Mouse (Mus musculus): ENCODE measurements around the gene Metap2. TPM values are rescaled to one million over a fixed set of nuclear protein-coding genes. Genes with fewer than 3 reads are reported as not detected.

The Metap2 gene
- polyA plus RNA-seq, 1 experiment: 37.8 TPM

DNA sequence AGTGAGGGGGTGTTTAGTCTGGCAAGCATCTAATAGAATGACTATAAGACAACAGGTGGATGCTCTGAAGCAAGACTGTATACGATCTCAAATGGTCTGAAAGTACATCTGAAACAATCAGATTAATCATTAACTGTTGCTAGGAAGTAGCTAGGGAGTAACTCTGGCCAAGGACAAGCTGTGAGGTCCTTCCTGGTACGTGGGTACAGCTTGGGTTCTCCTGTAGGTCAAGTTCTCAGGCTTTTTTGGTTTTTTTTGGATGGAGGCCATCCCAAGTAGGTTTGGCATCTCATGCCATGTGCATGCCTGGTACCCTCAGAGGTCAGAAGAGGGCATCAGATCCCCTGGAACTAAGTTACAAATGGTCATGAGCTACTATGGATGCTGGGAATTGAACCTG lies 2.4 kb upstream of the Metap2 start:
- DNase-seq (ENCODE audit: low read depth in 1 of 2, low spot score in 2 of 2): no peak
- H3K27ac ChIP-seq (ENCODE audit: insufficient read depth, low read length): no peak overlapping the region
- 46% methylated on average over 2 of the region's 2 CpGs for WGBS
- no peaks in the 10 kb centered on the region for H3K4me1 ChIP-seq (ENCODE audit: control insufficient read depth, insufficient read depth, insufficient read length)
- no peaks in the 10 kb centered on the region; the same call in 1 of the 2 replicates for H3K27me3 ChIP-seq (ENCODE audit: control insufficient read depth, insufficient read depth, low read length)
- H3K4me3 ChIP-seq (ENCODE audit: extremely low read depth, insufficient read depth, insufficient read length): no peak overlapping the region
- TF ChIP-seq CTCF (IDR thresholded peaks at IDR 0.05; ENCODE audit: extremely low read depth, insufficient read depth, insufficient read length, insufficient replicate concordance) (no peak), POLR2A (IDR thresholded peaks at IDR 0.05; ENCODE audit: low read depth, low read length) (no peak)
- no peaks in the 10 kb centered on the region for H3K36me3 ChIP-seq (ENCODE audit: control insufficient read depth, insufficient read depth, low read length)

DNA sequence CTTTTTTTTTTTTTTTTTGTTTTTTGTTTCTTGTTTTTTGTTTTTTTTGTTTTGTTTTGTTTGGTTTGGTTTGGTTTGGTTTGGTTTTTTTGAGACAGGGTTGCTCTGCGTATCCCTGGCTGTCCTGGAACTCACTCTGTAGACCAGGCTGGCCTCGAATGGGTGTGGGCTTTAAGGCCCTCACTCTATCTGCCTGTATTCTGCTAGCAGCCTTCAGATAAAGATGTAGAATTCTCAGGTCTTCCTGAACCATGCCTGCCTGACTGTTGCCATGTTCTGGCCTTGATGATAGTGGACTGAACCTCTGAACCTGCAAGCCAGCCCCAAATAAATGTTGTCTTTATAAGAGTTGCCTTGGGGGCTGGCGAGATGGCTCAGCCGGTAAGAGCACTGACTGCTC lies 4.3 kb downstream of the Metap2 start:
- no peaks in the 10 kb centered on the region for H3K27me3 ChIP-seq (ENCODE audit: control insufficient read depth, insufficient read depth, low read length)
- 86% methylated on average over 4 of the region's 4 CpGs for WGBS
- TF ChIP-seq POLR2A (IDR thresholded peaks at IDR 0.05; ENCODE audit: low read depth, low read length): no peak
- no peak for TF ChIP-seq CTCF (IDR thresholded peaks at IDR 0.05; ENCODE audit: extremely low read depth, insufficient read depth, insufficient read length, insufficient replicate concordance)
- no peak overlapping the region for H3K4me3 ChIP-seq (ENCODE audit: extremely low read depth, insufficient read depth, insufficient read length)
- 0 out of 2 replicates have a peak, but pooled peaks cover 3% of the 10 kb centered on the region for H3K4me1 ChIP-seq (ENCODE audit: control insufficient read depth, insufficient read depth, insufficient read length)
- no peaks in the 10 kb centered on the region for H3K36me3 ChIP-seq (ENCODE audit: control insufficient read depth, insufficient read depth, low read length)
- DNase-seq (ENCODE audit: low read depth in 1 of 2, low spot score in 2 of 2): no peak
- H3K27ac ChIP-seq (ENCODE audit: insufficient read depth, low read length): no peak overlapping the region

DNA sequence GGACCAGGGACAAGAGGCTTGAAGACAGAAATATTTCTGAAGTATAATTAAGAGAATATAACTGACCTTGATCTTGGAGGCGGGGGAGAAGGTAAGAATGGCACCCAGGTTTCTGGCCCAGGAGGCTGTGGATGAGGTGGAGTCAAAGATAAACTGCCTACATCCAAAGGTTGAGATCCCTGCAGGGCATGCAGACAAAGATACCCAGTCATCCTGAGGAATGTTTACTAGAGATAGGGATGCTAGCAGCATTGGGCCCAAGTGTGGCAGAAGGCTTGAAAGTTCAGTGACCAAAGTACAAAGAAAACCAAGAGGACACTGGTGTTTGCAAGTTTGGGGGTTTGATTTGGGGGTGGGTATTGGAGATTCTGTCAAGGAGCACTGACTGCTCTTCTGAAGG lies 5.9 kb downstream of the Metap2 start:
- H3K4me1 ChIP-seq (ENCODE audit: control insufficient read depth, insufficient read depth, insufficient read length): 0 out of 2 replicates have a peak, but pooled peaks cover 3% of the 10 kb centered on the region
- TF ChIP-seq CTCF (IDR thresholded peaks at IDR 0.05; ENCODE audit: extremely low read depth, insufficient read depth, insufficient read length, insufficient replicate concordance) (no peak), POLR2A (IDR thresholded peaks at IDR 0.05; ENCODE audit: low read depth, low read length) (no peak)
- H3K4me3 ChIP-seq (ENCODE audit: extremely low read depth, insufficient read depth, insufficient read length): no peak overlapping the region
- 82% methylated on average over 1 of the region's 1 CpGs for WGBS
- no peak overlapping the region for H3K27ac ChIP-seq (ENCODE audit: insufficient read depth, low read length)
- H3K27me3 ChIP-seq (ENCODE audit: control insufficient read depth, insufficient read depth, low read length): no peaks in the 10 kb centered on the region
- peaks cover 3% of the 10 kb centered on the region; the same call in 1 of the 2 replicates for H3K36me3 ChIP-seq (ENCODE audit: control insufficient read depth, insufficient read depth, low read length)
- DNase-seq (ENCODE audit: low read depth in 1 of 2, low spot score in 2 of 2): no peak

DNA sequence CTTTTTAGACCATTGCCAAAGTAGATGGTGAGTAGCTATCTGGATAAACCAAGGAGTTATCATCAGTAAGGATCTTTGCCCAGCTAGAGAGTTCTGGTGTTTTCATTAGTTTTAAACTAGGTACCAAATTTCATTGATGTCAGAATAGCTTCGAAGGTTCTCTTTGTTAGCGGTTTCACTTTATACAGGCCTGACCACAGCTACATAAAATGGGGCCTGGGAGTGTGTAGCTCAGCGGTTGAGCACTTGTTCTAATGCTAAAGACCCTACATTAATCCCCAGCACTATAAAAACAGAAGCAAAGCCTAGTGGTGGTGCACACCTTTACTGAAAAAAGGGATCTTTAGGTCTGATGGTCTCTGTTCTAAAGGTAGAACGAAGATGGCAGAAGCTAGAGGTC lies 6.3 kb downstream of the Metap2 start:
- TF ChIP-seq POLR2A (IDR thresholded peaks at IDR 0.05; ENCODE audit: low read depth, low read length): no peak
- no peak for TF ChIP-seq CTCF (IDR thresholded peaks at IDR 0.05; ENCODE audit: extremely low read depth, insufficient read depth, insufficient read length, insufficient replicate concordance)
- no peaks in the 10 kb centered on the region for H3K27me3 ChIP-seq (ENCODE audit: control insufficient read depth, insufficient read depth, low read length)
- H3K4me1 ChIP-seq (ENCODE audit: control insufficient read depth, insufficient read depth, insufficient read length): 0 out of 2 replicates have a peak, but pooled peaks cover 3% of the 10 kb centered on the region
- WGBS: 78% methylated on average over 4 of the region's 4 CpGs
- peaks cover 7% of the 10 kb centered on the region; the same call in 1 of the 2 replicates for H3K36me3 ChIP-seq (ENCODE audit: control insufficient read depth, insufficient read depth, low read length)
- H3K4me3 ChIP-seq (ENCODE audit: extremely low read depth, insufficient read depth, insufficient read length): no peak overlapping the region
- DNase-seq (ENCODE audit: low read depth in 1 of 2, low spot score in 2 of 2): no peak
- H3K27ac ChIP-seq (ENCODE audit: insufficient read depth, low read length): no peak overlapping the region

DNA sequence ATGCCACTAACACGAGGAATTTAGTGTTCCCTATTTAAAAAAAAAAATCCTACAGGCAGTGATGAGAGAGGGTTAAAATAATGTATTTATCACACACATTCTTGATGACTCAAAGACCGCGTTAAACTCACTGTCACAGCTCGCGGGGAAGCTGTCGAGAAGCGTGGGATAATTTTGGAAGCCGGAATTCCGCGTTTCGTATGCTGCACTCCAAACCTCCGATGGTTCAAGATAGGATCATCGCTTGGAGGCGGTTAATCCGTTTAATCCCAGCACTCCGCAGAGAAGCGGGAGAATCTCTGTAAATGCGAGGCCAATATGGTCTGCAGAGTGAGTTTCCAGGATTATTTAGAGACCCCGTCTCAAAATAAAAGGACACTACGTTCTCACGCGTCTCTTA lies 6.9 kb downstream of the Metap2 start:
- 10% methylated on average over 22 of the region's 22 CpGs for WGBS
- Histone ChIP-seq H3K4me3 (ENCODE audit: extremely low read depth, insufficient read depth, insufficient read length) (peak overlapping the region; percentile 89), H3K4me1 (ENCODE audit: control insufficient read depth, insufficient read depth, insufficient read length) (0 out of 2 replicates have a peak, but pooled peaks cover 3% of the 10 kb centered on the region), H3K27me3 (ENCODE audit: control insufficient read depth, insufficient read depth, low read length) (no peaks in the 10 kb centered on the region), H3K27ac (ENCODE audit: insufficient read depth, low read length) (peak overlapping the region; percentile 7; the same call in 1 of the 2 replicates), H3K36me3 (ENCODE audit: control insufficient read depth, insufficient read depth, low read length) (peaks cover 11% of the 10 kb centered on the region)
- TF ChIP-seq CTCF (IDR thresholded peaks at IDR 0.05; ENCODE audit: extremely low read depth, insufficient read depth, insufficient read length, insufficient replicate concordance) (no peak), POLR2A (IDR thresholded peaks at IDR 0.05; ENCODE audit: low read depth, low read length) (no peak)
- DNase-seq (ENCODE audit: low read depth in 1 of 2, low spot score in 2 of 2): peak in 1 of 2 experiments; percentile 6

DNA sequence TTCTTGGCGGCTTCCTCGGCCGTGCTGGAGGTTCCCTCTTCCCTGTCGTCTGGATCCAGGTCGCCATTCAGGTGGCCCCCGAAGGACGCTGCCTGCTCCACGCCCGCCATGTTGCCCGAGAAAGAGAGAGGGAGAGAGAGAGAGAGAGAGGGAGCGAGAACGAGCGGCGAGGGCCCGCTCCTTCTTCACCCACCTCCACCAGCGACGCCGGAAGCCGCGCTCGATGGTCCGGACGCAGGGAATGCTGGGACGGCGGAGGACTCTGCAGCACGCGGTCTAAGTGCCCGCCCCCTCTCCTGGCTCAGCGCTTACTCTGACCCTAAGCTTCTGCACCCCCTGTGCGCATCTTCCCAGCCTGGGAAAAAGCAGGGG lies 7.3 kb downstream of the Metap2 start:
- Histone ChIP-seq H3K4me1 (ENCODE audit: control insufficient read depth, insufficient read depth, insufficient read length) (0 out of 2 replicates have a peak, but pooled peaks cover 3% of the 10 kb centered on the region), H3K27ac (ENCODE audit: insufficient read depth, low read length) (peak overlapping the region; percentile 79), H3K27me3 (ENCODE audit: control insufficient read depth, insufficient read depth, low read length) (no peaks in the 10 kb centered on the region), H3K4me3 (ENCODE audit: extremely low read depth, insufficient read depth, insufficient read length) (peak overlapping the region; percentile 89), H3K36me3 (ENCODE audit: control insufficient read depth, insufficient read depth, low read length) (peaks cover 13% of the 10 kb centered on the region)
- WGBS: under 1% methylated on average over 29 of the region's 30 CpGs
- no peak for TF ChIP-seq CTCF (IDR thresholded peaks at IDR 0.05; ENCODE audit: extremely low read depth, insufficient read depth, insufficient read length, insufficient replicate concordance)
- TF ChIP-seq POLR2A (IDR thresholded peaks at IDR 0.05; ENCODE audit: low read depth, low read length): peak; percentile 64
- peak; percentile 47 to 85 for DNase-seq (ENCODE audit: low read depth in 1 of 2, low spot score in 2 of 2)

DNA sequence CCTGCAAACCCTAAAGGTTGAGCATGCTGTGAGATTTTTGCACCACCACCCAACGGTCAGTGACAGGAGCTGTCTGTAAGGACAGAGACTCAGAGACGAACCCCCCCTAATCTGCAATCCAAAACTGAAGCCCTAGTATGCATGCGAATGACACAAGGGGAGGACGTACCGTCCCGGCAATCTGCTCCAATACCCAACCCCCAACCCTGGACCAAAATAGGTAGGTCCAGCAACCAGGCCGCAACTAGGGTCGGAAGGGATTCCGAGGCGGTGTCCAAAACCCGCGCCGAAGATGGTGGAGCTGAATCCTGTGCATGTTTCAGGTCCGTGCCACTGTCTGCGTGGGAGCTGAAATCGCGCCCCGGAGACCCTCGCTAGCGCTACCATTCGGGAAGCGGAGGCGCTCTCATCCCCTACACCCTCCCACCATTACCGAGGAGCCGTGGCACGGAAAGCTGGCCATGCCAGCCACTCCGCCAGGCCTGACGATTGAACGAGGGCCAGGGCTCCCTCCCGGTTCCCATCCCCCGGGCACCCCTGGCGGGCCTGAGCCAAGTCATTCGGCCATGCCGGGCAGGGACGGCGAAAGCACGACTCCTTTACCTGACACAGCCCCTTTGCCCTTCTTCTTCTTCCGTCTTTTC lies 7.8 kb downstream of the Metap2 start:
- WGBS: under 1% methylated on average over 38 of the region's 38 CpGs
- peaks cover 13% of the 10 kb centered on the region for H3K36me3 ChIP-seq (ENCODE audit: control insufficient read depth, insufficient read depth, low read length)
- H3K27ac ChIP-seq (ENCODE audit: insufficient read depth, low read length): peak overlapping the region; percentile 79
- no peak for DNase-seq (ENCODE audit: low read depth in 1 of 2, low spot score in 2 of 2)
- H3K27me3 ChIP-seq (ENCODE audit: control insufficient read depth, insufficient read depth, low read length): no peaks in the 10 kb centered on the region
- 0 out of 2 replicates have a peak, but pooled peaks cover 3% of the 10 kb centered on the region for H3K4me1 ChIP-seq (ENCODE audit: control insufficient read depth, insufficient read depth, insufficient read length)
- peak overlapping the region; percentile 89 for H3K4me3 ChIP-seq (ENCODE audit: extremely low read depth, insufficient read depth, insufficient read length)
- TF ChIP-seq CTCF (IDR thresholded peaks at IDR 0.05; ENCODE audit: extremely low read depth, insufficient read depth, insufficient read length, insufficient replicate concordance): no peak
- no peak for TF ChIP-seq POLR2A (IDR thresholded peaks at IDR 0.05; ENCODE audit: low read depth, low read length)
